Comparison of ENCODE assay signal across 21 mouse cellular contexts in the genomic region with DNA sequence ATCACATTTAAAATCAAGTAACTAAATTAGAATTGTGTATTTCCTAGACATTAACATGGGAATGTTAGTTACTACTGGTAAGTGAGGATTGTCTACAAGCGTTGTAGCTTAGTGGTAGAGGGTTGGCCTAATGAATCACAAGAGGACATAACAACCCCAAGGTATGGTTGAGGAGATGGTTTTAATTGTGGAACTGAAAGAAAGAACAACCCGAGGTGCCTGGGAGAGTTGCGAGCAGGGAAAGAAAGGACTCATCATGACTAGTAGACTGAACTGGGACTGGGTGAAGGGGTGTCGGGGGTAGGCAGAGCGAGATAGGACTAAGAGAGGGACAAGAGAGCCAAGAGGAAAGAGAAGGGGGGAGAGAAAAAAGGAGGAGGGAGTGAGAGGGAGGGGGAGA.
DNase-seq lines count a peak whose midpoint lies in the region; ATAC-seq and TF ChIP-seq lines count a peak whose summit lies in the region.
"Had no signal": no experiment of that assay in that cellular context is flagged by ENCODE, and none has a peak within 500 bp of the region (broad histone marks: within the 10 kb centered on the region; RNA-seq: fewer than 3 reads in every experiment).

No protein-coding gene starts in this region.

- no peaks in the 10 kb centered on the region for H3K4me1 ChIP-seq in midbrain, embryonic 11.5 days (ENCODE audit: control insufficient read depth, insufficient read depth, low read length)
- H3K4me1 ChIP-seq in midbrain, postnatal 0 days (ENCODE audit: insufficient read depth, low read length) = no peaks in the 10 kb centered on the region
- H3K4me1 ChIP-seq: forebrain, embryonic 13.5 days had no signal

- no peak for TF ChIP-seq CTCF in midbrain, postnatal 0 days (IDR thresholded peaks at IDR 0.05)

- H3K4me2 ChIP-seq in midbrain, embryonic 11.5 days = no peak overlapping the region
- no peak overlapping the region for H3K4me2 ChIP-seq in midbrain, postnatal 0 days (ENCODE audit: low read depth, low read length, poor library complexity, severe bottlenecking)
- H3K4me2 ChIP-seq: embryonic facial prominence, embryonic 12.5 days; forebrain, embryonic 13.5 days; forebrain, embryonic 15.5 days had no signal

- H3K4me3 ChIP-seq in midbrain, embryonic 11.5 days (ENCODE audit: low read depth, low read length) = no peak overlapping the region
- H3K4me3 ChIP-seq in midbrain, postnatal 0 days (ENCODE audit: low read depth, low read length) = no peak overlapping the region
- H3K4me3 ChIP-seq: embryonic facial prominence, embryonic 10.5 days; embryonic facial prominence, embryonic 12.5 days; forebrain, embryonic 13.5 days; forebrain, embryonic 15.5 days had no signal

- no peaks in the 10 kb centered on the region for H3K9me3 ChIP-seq in midbrain, embryonic 11.5 days (ENCODE audit: control insufficient read depth, low read length)
- no peaks in the 10 kb centered on the region for H3K9me3 ChIP-seq in midbrain, postnatal 0 days (ENCODE audit: low read length)
- H3K9me3 ChIP-seq: embryonic facial prominence, embryonic 10.5 days; embryonic facial prominence, embryonic 12.5 days; forebrain, embryonic 13.5 days; forebrain, embryonic 15.5 days had no signal

- no peak overlapping the region for H3K9ac ChIP-seq in midbrain, embryonic 11.5 days (ENCODE audit: low read length)
- no peak overlapping the region for H3K9ac ChIP-seq in midbrain, postnatal 0 days (replicated peaks; ENCODE audit: low read length, poor library complexity, severe bottlenecking)
- H3K9ac ChIP-seq: embryonic facial prominence, embryonic 12.5 days; forebrain, embryonic 13.5 days; forebrain, embryonic 15.5 days; forebrain, postnatal 0 days had no signal

- H3K27ac ChIP-seq in midbrain, embryonic 11.5 days (ENCODE audit: low read depth, low read length) = no peak overlapping the region
- no peak overlapping the region for H3K27ac ChIP-seq in midbrain, postnatal 0 days (ENCODE audit: low read depth, low read length)
- H3K27ac ChIP-seq: embryonic facial prominence, embryonic 10.5 days; embryonic facial prominence, embryonic 12.5 days; forebrain, embryonic 13.5 days; forebrain, embryonic 15.5 days had no signal

- peak; percentile 60 for DNase-seq in midbrain, embryonic 11.5 days (ENCODE audit: low spot score, missing footprints)
- no peak for DNase-seq in midbrain, postnatal 0 days (ENCODE audit: low spot score)
- DNase-seq in splenic B cell, adult 2 months (ENCODE audit: low read depth, low spot score) = peak; percentile 33
- no peak for DNase-seq in ovary, postnatal 36 days (ENCODE audit: low spot score)
- no peak for DNase-seq in ovary, adult 18-20 months (ENCODE audit: low spot score)
- DNase-seq: adrenal gland, adult 2 months; adrenal gland, postnatal 10 days; adrenal gland, postnatal 25 days; B cell, adult 2 months; cerebellum, adult 11 months; cerebellum, adult 18-20 months; cerebellum, adult 8-10 months; cerebellum, adult 9-11 months; cerebellum, postnatal 14 days; cerebellum, postnatal 36 days; forebrain, postnatal 0 days had no signal

- ATAC-seq in midbrain, embryonic 11.5 days (ENCODE audit: low FRiP score) = no peak
- no peak for ATAC-seq in midbrain, postnatal 0 days (ENCODE audit: low FRiP score)
- ATAC-seq in granulocyte monocyte progenitor cell, adult 5-6 weeks (replicated peaks; ENCODE audit: poor library complexity, severe bottlenecking) = peak; percentile 72
- ATAC-seq: forebrain, embryonic 13.5 days; forebrain, embryonic 15.5 days; forebrain, postnatal 0 days had no signal

- WGBS in midbrain, embryonic 11.5 days = 90% methylated on average over 5 of the region's 5 CpGs
- WGBS in midbrain, postnatal 0 days = 96% methylated on average over 5 of the region's 5 CpGs

- H3K27me3 ChIP-seq in midbrain, embryonic 11.5 days (ENCODE audit: control insufficient read depth, insufficient read depth, low read length) = no peaks in the 10 kb centered on the region
- no peaks in the 10 kb centered on the region for H3K27me3 ChIP-seq in midbrain, postnatal 0 days (ENCODE audit: insufficient read depth, low read length)
- H3K27me3 ChIP-seq in splenic B cell, adult 2 months (ENCODE audit: control insufficient read depth, insufficient read depth, low read length, poor library complexity, severe bottlenecking) = no peaks in the 10 kb centered on the region
- H3K27me3 ChIP-seq: embryonic facial prominence, embryonic 12.5 days; forebrain, embryonic 13.5 days; forebrain, embryonic 15.5 days had no signal

- no peaks in the 10 kb centered on the region for H3K36me3 ChIP-seq in midbrain, embryonic 11.5 days (ENCODE audit: control insufficient read depth, insufficient read depth, low read length)
- H3K36me3 ChIP-seq in midbrain, postnatal 0 days (ENCODE audit: insufficient read depth, low read length) = no peaks in the 10 kb centered on the region
- no peaks in the 10 kb centered on the region for H3K36me3 ChIP-seq in splenic B cell, adult 2 months (ENCODE audit: control insufficient read depth, insufficient read depth, low read length, poor library complexity, severe bottlenecking)
- H3K36me3 ChIP-seq: embryonic facial prominence, embryonic 10.5 days; embryonic facial prominence, embryonic 12.5 days; forebrain, embryonic 15.5 days had no signal

Comparison
In these comparisons a context has a peak if more than half of its experiments do, and no peak if none do; other contexts are left out.
1. DNase-seq: peak in midbrain, embryonic 11.5 days (single experiment) and splenic B cell, adult 2 months (single experiment); none in midbrain, postnatal 0 days (single experiment), ovary, postnatal 36 days (single experiment) and ovary, adult 18-20 months (single experiment).